Mouse (Mus musculus) hematopoietic stem cell, adult 5-6 weeks (primary cell): ENCODE data around the gene Phf21a. TPM values are rescaled to one million over a fixed set of nuclear protein-coding genes. Genes with fewer than 3 reads are reported as not detected.

Experiments
- ATAC-seq, 2 experiments: fragments of 125-278 bp in 1 of 2; replicated peaks in 1 of 2; 2 replicates each; pipeline ENCODE4 v1.8.0; 2016 to 2017; ENCODE audit warnings: inconsistent platforms in 2 of 2, mild to moderate bottlenecking in 2 of 2, moderate number of reproducible peaks in 2 of 2, low read depth in 1 of 2, moderate TSS enrichment in 1 of 2; ENCODE audit not compliant: low FRiP score in 2 of 2, poor library complexity in 2 of 2, severe bottlenecking in 2 of 2, insufficient read depth in 1 of 2, low TSS enrichment in 1 of 2
- total RNA-seq: library from RNA; stranded (forward); fragments of 172-1452, 232-1000 nt; gene quantifications from 2 replicates; pipeline ENCODE4 v1.2.3, GENCODE M21; 2017

Phf21a gene
- total RNA-seq, 1 experiment from 2014 or later, result 52.3 TPM

- no peak for ATAC-seq
Observed at GRCm38 (mm10) chr2:92354224-92354623, 261.3 kb downstream of the Phf21a start.

DNA sequence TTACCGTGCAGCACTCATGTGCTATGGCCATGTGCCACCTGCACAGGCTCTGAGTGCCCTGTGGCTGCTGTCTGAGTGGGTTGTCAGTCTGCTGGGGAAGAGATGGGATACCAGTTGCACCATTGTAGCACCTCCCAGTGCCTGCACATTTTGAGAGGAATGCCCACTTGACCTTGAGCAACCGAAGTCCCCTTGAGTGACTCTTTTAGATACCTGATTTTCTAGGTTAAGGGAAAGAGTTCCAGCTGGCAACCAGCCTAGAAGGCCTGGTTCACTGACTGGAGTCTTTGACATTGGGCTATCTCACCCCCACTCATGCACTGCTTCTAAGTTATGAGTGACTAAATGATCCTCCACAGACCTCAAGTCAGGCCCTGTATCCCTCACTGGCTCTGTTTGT, 266.4 kb downstream of the Phf21a start:
- no peak for ATAC-seq

DNA sequence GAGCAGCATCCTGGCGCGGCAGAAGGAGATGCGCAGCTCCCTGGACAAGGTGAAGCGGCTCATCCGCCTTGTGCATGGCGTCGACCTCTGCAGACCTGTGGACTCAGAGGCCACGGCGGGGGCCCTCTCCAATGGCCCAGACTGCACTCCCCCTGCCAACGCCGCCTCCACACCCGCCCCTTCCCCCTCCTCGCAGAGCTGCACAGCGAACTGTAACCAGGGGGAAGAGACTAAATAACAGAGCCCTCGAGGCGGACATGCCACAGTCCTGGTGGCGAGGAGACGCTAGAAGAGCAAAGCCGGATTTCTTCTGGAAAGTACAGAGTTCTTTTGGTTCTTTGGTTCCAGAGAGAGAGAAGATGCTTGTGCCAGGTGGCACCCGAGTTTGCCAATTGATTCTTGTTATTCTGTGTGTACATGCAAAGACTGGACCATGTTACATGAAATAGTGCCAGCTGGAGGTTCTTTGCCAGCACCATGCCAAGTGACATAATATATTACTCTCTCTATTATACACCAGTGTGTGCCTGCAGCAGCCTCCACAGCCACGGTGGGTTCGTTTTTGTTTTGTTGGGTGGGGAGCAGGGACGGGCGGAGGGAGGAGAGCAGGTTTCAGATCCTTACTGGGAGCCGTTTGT, 267.4 kb downstream of the Phf21a start:
- ATAC-seq, result no peak

DNA sequence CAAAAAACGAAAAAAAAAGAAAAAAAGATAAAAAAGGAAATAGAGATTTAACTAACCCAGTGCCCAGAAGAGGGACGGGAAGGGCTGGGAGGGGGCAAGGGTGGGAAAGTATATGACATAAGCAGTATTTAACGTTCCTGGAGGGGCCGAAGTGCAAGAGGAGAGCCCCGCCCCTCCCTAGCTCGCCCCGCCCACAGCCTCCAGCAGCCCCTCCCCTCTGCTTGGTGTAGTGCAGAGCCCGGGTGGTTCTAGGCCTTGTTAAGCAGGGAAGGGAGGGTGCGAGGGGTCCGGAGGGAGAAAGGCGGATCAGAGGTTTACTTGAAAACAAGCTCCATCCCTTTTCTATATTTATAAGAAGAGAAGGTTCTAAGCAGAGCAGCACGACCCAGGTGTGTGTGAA, 268.0 kb downstream of the Phf21a start:
- ATAC-seq, result no peak

- no peak for ATAC-seq
Observed at GRCm38 (mm10) chr2:92361795-92362194, 268.9 kb downstream of the Phf21a start.

DNA sequence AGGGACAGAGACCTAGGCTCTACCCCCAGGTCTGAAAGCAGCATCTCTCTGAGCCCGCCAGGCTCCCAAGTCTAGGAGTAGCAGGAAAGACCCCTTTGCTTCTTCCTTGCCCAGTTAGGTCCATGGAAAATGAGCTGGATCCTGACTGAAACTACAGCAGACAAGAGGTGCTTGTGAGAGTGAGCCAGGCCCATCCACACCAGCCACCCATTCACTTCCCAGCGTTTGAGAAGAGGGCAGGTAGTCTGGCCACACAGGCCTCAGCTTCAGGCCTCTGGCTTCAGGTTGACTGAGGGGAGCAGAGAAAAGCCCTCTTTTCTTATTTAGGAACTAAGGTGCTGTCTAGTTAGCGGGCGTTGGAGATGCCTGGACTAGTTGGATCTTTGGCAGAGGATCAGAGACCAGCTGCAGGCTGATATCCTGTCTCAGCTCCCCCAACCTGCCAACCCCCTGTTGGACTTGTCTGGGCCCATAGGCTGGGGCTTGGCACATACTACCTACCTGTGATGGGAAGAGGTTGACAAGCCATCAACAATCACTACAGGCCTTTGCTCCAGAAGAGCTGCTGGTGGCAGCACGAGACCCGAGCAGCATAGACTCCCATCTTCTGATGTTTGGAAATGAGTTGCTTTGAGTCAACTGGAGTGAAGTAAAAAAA, 269.8 kb downstream of the Phf21a start:
- no peak for ATAC-seq

DNA sequence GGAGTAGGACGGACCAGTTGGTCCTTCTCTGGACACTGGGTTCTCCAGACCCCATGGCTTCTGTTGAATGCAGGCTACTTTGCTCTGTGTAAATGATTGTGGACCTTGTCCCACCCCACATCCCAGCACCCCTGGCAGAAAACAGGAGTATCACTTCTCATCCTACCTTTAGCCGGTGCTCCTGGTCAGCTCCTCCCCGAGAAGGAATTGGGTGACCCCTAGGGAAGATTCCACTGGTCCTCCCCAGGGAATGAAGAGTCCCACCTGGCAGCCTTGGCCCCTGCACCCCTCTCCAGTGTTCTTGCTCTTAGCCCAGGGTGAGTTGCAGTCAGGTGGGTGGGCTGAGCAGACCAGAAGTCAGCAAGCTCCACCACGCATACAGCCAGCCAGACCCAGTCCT, 271.2 kb downstream of the Phf21a start:
- no peak for ATAC-seq

GRCm38 (mm10) chr2:92365568-92365967, 272.7 kb downstream of the Phf21a start:
- no peak for ATAC-seq

DNA sequence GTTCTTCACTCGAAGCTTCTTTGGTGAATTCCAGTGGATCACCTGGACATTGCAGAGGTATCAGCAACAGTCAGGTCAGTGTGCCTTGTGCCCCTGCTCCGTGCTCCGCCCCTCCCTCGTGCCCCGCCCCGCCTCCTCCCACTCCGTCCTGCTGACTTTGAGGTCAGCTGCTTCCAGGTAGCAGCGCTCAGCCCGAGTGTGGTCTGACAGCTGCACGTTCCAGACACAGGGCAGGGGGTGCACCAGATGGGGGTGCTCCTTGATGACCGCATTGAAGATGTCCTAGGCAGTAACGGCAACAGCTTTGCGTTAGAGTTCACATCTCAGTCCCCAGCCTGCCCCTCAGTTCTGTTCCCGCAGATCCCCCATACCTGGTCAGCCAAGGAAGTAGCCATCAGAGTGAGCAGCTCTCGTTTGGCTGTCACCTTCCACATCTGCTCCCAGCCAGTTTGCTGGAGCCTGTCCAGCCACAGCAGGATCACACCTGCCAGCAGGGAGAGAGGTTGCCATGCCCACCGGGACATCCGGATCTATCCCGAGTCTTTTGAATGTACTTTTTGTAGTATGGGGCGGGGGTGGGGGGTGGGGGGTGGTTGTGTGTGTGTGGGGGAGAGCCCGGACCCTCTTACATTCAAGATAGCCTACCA, 274.6 kb downstream of the Phf21a start:
- no peak for ATAC-seq

- no peak for ATAC-seq
Observed at GRCm38 (mm10) chr2:92370375-92370774, 277.5 kb downstream of the Phf21a start.

GRCm38 (mm10) chr2:92370821-92371805, 278.2 kb downstream of the Phf21a start:
- 0 out of 4 replicates have a peak, but pooled peaks of 1 of the 2 experiments have one; percentile 11 for ATAC-seq

GRCm38 (mm10) chr2:92371971-92372690, 279.2 kb downstream of the Phf21a start:
- ATAC-seq, result no peak

DNA sequence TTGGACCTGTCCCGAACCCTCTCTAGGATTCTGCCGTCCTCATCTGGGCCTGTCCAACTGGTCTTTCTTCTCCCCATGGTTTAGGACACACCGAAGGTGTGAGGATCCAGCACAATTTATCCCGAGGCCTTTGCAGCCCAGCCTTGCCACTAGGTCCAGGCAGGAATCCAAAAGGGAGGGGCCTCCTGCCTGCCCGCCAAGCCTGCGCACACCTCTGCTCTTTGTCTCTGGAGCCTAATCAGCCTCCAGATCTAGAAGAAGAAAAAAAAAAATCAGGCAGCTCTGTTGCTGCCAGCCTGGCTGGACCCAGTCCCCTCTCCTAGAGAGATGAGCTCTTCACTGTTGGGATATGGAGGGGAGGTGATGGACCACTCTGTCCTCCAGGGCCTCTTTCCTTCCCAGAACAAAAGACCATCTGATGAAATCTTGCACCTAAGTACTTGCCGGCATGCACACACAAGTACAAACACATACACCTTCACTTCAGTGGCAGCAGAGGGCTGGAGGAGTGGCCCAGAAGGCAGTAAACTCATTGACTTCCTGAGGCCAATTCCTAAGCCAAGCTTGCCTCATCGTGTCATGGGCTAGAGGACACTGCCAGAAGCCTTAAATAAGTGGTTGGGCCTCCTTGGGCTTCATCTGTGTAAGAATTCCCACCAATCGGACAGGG, 280.0 kb downstream of the Phf21a start:
- ATAC-seq, result no peak

DNA sequence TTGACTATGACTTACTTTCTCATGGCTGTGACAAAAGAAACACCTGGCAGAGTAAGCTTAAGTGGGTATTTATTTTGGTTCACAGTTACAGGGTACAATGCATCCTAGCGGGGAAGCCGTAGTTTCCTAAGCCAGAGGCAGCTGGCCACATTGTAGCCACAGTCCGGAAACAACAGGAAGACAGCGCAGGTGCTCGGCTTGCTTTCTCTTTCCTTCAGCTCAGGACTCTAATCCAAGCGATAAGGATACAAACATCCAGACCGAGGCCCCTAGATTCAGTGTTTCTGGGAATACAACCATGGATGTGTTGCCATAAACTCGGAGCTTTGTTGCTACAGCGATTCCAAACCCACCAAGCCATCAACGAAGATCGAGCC, 280.5 kb downstream of the Phf21a start:
- no peak for ATAC-seq

DNA sequence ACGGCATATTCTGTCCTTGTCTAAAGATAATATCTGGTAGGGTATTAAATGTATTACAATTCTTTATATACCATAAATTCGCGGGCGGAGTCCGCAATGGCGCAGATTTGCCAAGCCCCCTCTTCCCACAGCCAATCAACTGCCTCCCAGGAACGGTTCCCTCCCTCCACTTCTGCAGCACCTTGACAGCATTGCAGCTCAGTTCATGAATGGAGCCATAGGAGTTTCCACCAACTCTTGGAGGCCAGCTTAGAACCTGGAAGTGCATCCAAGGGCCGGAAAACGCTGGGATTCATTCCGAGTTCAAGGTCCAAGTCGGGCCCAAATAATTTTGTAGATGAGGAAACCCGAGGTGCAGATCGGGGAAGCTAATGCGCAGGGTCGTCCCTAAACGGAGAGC, 281.6 kb downstream of the Phf21a start, which contains the start of the genes Pex16 and Large2:
TSS of gene Pex16 (plus strand) at position 163 of the 400 bp plus-strand sequence.
TSS of gene Large2 (minus strand) at position 356 of the 400 bp plus-strand sequence.
- peak; percentile 30 to 38 for ATAC-seq

- peak; percentile 92 to 93 for ATAC-seq
Observed at GRCm38 (mm10) chr2:92375099-92375623, 282.2 kb downstream of the Phf21a start.
